Mouse (Mus musculus): ENCODE results near the gene Ceacam2. TPM values are rescaled to one million over a fixed set of nuclear protein-coding genes. Genes with fewer than 3 reads are reported as not detected.
"Not testable (repeated sequence)": the region's sequence is repeated elsewhere in the genome, so short reads cannot be mapped to it uniquely, and the experiment has no call there.

Ceacam2 gene
- polyA plus RNA-seq, 1 experiment from 2014 or later, result 0.24 TPM

DNA sequence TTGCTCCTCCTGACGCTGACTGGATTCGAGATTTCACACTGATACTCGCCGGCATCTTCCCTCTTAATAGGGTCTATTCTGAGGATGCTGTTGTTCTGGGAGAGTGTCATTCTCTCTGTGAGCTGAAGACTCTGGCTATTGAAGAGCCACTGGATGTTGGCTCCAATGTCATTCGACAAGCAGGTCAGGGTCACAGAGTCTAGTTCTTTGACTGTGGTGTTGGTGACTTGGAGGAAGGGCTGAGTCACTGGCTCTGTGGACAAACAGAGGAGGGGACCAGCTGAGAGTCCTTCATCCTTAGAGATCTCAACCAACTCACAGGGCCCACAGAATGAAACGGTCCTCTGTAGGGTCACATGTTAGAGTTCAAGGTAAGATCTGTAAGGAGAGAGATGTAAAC is 67.8 kb downstream of the Ceacam2 start:
- not testable (repeated sequence) for H3K9me3 ChIP-seq (ENCODE audit: control insufficient read depth, low read length); H3K27me3 ChIP-seq (ENCODE audit: control insufficient read depth, insufficient read depth, low read length); H3K4me1 ChIP-seq (ENCODE audit: control insufficient read depth, insufficient read depth, low read length); H3K9ac ChIP-seq (replicated peaks; ENCODE audit: low read depth, low read length); H3K4me3 ChIP-seq (ENCODE audit: low read depth, low read length); H3K4me2 ChIP-seq (ENCODE audit: low read depth, low read length); ATAC-seq (ENCODE audit: low read depth); H3K36me3 ChIP-seq (ENCODE audit: control insufficient read depth, insufficient read depth, low read length); H3K27ac ChIP-seq (ENCODE audit: low read depth, low read length)
- 84% methylated on average over 6 of the region's 6 CpGs for WGBS

Other genes with a start within 250 kb of the Ceacam2 start
- gene Pafah1b3, start 241.9 kb downstream of the Ceacam2 start, polyA plus RNA-seq (2014; fragmentation: Nextera tagmentation; extraction: Ambion mirVana), result 561 and 590 TPM in 2 replicates
- 2.7 and 4.3 TPM in 2 replicates for gene Prr19, start 238.4 kb downstream of the Ceacam2 start, polyA plus RNA-seq (2014; fragmentation: Nextera tagmentation; extraction: Ambion mirVana)
- gene Tmem145, start 233.8 kb downstream of the Ceacam2 start, polyA plus RNA-seq (2014; fragmentation: Nextera tagmentation; extraction: Ambion mirVana), result 70.6 and 94.9 TPM in 2 replicates
- gene Megf8, start 222.7 kb downstream of the Ceacam2 start, polyA plus RNA-seq (2014; fragmentation: Nextera tagmentation; extraction: Ambion mirVana), result 22.6 and 22.9 TPM in 2 replicates
- not detected in 2 replicates for gene Cnfn, start 170.1 kb downstream of the Ceacam2 start, polyA plus RNA-seq (2014; fragmentation: Nextera tagmentation; extraction: Ambion mirVana)
- 3.5 and 6.5 TPM in 2 replicates for gene Lipe, start 141.1 kb downstream of the Ceacam2 start, polyA plus RNA-seq (2014; fragmentation: Nextera tagmentation; extraction: Ambion mirVana)
- 0.49 and 0.66 TPM in 2 replicates for gene Cxcl17, start 127.0 kb downstream of the Ceacam2 start, polyA plus RNA-seq (2014; fragmentation: Nextera tagmentation; extraction: Ambion mirVana)
- 1.1 and 1.2 TPM in 2 replicates for gene Ceacam1, start 62.3 kb downstream of the Ceacam2 start, polyA plus RNA-seq (2014; fragmentation: Nextera tagmentation; extraction: Ambion mirVana)
- not detected in 2 replicates for gene Erich4, start 76.0 kb upstream of the Ceacam2 start, polyA plus RNA-seq (2014; fragmentation: Nextera tagmentation; extraction: Ambion mirVana)
- gene Dmac2, start 79.6 kb upstream of the Ceacam2 start, polyA plus RNA-seq (2014; fragmentation: Nextera tagmentation; extraction: Ambion mirVana), result 44.5 and 48.7 TPM in 2 replicates
- gene B3gnt8, start 86.8 kb upstream of the Ceacam2 start, polyA plus RNA-seq (2014; fragmentation: Nextera tagmentation; extraction: Ambion mirVana), result 0.19 and 2.1 TPM in 2 replicates
- 37.6 and 39.2 TPM in 2 replicates for gene Bckdha, start 119.1 kb upstream of the Ceacam2 start, polyA plus RNA-seq (2014; fragmentation: Nextera tagmentation; extraction: Ambion mirVana)
- 38.1 and 40.2 TPM in 2 replicates for gene Exosc5, start 119.3 kb upstream of the Ceacam2 start, polyA plus RNA-seq (2014; fragmentation: Nextera tagmentation; extraction: Ambion mirVana)
- 39.7 and 66.3 TPM in 2 replicates for gene Tmem91, start 135.3 kb upstream of the Ceacam2 start, polyA plus RNA-seq (2014; fragmentation: Nextera tagmentation; extraction: Ambion mirVana)
- 37.1 and 38.3 TPM in 2 replicates for gene B9d2, start 140.9 kb upstream of the Ceacam2 start, polyA plus RNA-seq (2014; fragmentation: Nextera tagmentation; extraction: Ambion mirVana)
- 0.42 and 1.1 TPM in 2 replicates for gene Tgfb1, start 147.1 kb upstream of the Ceacam2 start, polyA plus RNA-seq (2014; fragmentation: Nextera tagmentation; extraction: Ambion mirVana)
- gene Ccdc97, start 179.2 kb upstream of the Ceacam2 start, polyA plus RNA-seq (2014; fragmentation: Nextera tagmentation; extraction: Ambion mirVana), result 39.5 and 42.4 TPM in 2 replicates
- gene Hnrnpul1, start 214.9 kb upstream of the Ceacam2 start, polyA plus RNA-seq (2014; fragmentation: Nextera tagmentation; extraction: Ambion mirVana), result 52.9 and 53.0 TPM in 2 replicates
- gene Axl, start 248.8 kb upstream of the Ceacam2 start, polyA plus RNA-seq (2014; fragmentation: Nextera tagmentation; extraction: Ambion mirVana), result 13.5 and 26.7 TPM in 2 replicates

All from neural tube, embryonic 14.5 days (tissue).